Mouse (Mus musculus): ENCODE measurements around the gene Mdga2. TPM values are rescaled to one million over a fixed set of nuclear protein-coding genes. Genes with fewer than 3 reads are reported as not detected.

The Mdga2 gene
- 31.5 and 34.9 TPM in 2 replicates for polyA plus RNA-seq (2014; fragmentation: Nextera tagmentation; extraction: Ambion mirVana)

DNA sequence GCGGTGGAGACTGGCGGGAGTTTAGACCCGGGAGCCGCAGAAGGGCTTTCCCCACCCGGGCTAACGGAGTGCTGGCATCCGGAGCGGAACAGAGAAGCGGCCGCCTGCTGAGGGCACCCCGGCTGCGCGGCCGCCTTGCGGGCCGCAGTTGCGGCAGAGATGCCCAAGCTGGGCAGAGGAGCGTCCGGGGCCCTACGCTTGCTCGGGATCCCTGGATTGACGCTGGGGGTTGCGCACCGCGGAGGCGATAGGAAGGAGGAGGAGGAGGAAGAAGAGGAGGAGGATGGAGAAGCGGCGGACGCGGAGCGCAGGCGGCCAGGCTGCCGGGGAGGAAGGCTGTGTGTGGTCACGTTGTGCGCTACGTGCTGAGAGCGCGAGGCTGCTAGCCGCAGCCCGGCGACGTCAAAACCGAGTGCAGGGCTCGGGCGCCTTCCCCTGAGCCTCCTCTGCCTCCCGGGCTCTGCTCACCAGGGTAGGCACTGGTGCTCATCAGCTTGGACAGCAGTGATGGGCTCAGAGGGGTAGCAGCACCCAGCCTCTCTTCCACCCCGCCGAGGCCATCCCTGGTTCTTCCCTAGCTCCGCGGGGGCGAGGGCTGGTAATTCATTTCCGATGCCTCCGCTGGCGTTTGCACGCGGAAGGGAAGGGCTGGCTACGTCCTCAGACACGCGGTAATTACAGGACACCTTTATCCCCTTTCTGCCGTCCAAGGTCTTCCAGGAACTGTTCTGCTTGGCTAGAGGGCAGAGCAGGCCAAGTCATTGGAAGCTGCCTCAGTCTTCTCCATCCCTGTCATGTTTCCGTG lies at the start of gene Mdga2:
Mdga2 (minus strand) TSS at position 329 of the 805 bp plus-strand sequence.
- WGBS = under 1% methylated on average over 59 of the region's 61 CpGs
- DNase-seq (ENCODE audit: low spot score) (peak; percentile 63), ATAC-seq (ENCODE audit: low FRiP score) (peak; percentile 72)
- Histone ChIP-seq H3K9me3 (ENCODE audit: control insufficient read depth, low read length) (no peaks in the 10 kb centered on the region), H3K4me2 (replicated peaks) (peak within 1 kb of the TSS; percentile 85), H3K27me3 (ENCODE audit: control insufficient read depth, insufficient read depth, low read length) (no peaks in the 10 kb centered on the region), H3K36me3 (replicated peaks; ENCODE audit: control insufficient read depth, insufficient read depth) (no peaks in the 10 kb centered on the region), H3K9ac (peak within 1 kb of the TSS; percentile 72), H3K27ac (peak within 1 kb of the TSS; percentile 91), H3K4me1 (replicated peaks; ENCODE audit: control insufficient read depth, insufficient read depth, low read length) (peaks cover 8% of the 10 kb centered on the region; the same call in 1 of the 2 replicates), H3K4me3 (replicated peaks; ENCODE audit: low read length) (peak within 1 kb of the TSS; percentile 68)

DNA sequence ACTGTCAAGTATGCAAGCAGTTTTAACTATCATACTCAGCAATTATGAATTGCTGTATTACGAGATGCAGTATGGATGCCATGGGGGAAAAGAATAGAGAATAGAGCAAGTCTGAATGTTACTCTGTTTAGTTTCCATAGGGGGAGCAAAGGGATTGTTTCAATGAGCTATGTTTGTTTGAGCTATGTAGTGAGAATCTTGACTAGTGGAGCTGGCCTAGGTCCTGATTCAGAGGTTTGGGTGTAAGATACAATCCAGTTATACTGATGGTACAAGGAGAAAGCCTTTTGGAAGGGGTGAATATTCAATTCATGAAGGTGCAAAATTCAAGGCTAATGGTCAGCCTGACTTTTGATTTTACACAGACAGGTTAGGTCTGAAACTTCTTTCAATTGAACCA lies 45.1 kb upstream of the Mdga2 start:
- H3K9ac ChIP-seq = no peak overlapping the region
- H3K4me2 ChIP-seq (replicated peaks) = no peak overlapping the region
- no peak for ATAC-seq (ENCODE audit: low FRiP score)
- DNase-seq (ENCODE audit: low spot score) = no peak
- no peak overlapping the region for H3K4me3 ChIP-seq (replicated peaks; ENCODE audit: low read length)
- no peaks in the 10 kb centered on the region for H3K36me3 ChIP-seq (replicated peaks; ENCODE audit: control insufficient read depth, insufficient read depth)
- H3K9me3 ChIP-seq (ENCODE audit: control insufficient read depth, low read length) = no peaks in the 10 kb centered on the region
- H3K27ac ChIP-seq = no peak overlapping the region
- 79% methylated on average over 1 of the region's 1 CpGs for WGBS
- no peaks in the 10 kb centered on the region for H3K27me3 ChIP-seq (ENCODE audit: control insufficient read depth, insufficient read depth, low read length)
- no peaks in the 10 kb centered on the region for H3K4me1 ChIP-seq (replicated peaks; ENCODE audit: control insufficient read depth, insufficient read depth, low read length)

DNA sequence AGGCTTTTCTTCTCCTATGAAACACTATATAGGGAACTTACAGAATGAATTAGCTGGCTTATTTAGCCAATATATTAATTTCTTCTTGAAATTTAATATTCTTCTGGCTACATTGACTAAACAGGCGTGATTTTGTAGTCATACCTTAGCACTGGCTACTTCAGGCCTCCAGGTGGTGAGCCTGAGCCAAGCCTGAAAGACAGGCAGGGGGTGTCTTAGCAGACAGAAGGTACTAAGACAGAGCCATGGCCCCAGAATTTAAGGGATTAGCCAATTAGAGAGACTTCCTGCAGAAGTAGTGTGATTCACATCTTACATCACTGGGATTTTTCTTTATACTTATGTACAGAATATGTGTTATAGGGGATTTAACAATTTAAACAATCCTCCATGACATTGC lies 1.2 kb upstream of the Mdga2 start:
- 0 out of 2 replicates have a peak, but pooled peaks cover under 1% of the 10 kb centered on the region for H3K4me1 ChIP-seq (replicated peaks; ENCODE audit: control insufficient read depth, insufficient read depth, low read length)
- H3K4me3 ChIP-seq (replicated peaks; ENCODE audit: low read length) = peak overlapping the region; percentile 68; the same call in 1 of the 2 replicates
- 47% methylated on average over 1 of the region's 1 CpGs for WGBS
- H3K9ac ChIP-seq = no peak overlapping the region
- no peak overlapping the region for H3K27ac ChIP-seq
- no peaks in the 10 kb centered on the region for H3K27me3 ChIP-seq (ENCODE audit: control insufficient read depth, insufficient read depth, low read length)
- H3K9me3 ChIP-seq (ENCODE audit: control insufficient read depth, low read length) = no peaks in the 10 kb centered on the region
- peak overlapping the region; percentile 85 for H3K4me2 ChIP-seq (replicated peaks)
- ATAC-seq (ENCODE audit: low FRiP score) = no peak
- DNase-seq (ENCODE audit: low spot score) = peak; percentile 47
- no peaks in the 10 kb centered on the region for H3K36me3 ChIP-seq (replicated peaks; ENCODE audit: control insufficient read depth, insufficient read depth)

DNA sequence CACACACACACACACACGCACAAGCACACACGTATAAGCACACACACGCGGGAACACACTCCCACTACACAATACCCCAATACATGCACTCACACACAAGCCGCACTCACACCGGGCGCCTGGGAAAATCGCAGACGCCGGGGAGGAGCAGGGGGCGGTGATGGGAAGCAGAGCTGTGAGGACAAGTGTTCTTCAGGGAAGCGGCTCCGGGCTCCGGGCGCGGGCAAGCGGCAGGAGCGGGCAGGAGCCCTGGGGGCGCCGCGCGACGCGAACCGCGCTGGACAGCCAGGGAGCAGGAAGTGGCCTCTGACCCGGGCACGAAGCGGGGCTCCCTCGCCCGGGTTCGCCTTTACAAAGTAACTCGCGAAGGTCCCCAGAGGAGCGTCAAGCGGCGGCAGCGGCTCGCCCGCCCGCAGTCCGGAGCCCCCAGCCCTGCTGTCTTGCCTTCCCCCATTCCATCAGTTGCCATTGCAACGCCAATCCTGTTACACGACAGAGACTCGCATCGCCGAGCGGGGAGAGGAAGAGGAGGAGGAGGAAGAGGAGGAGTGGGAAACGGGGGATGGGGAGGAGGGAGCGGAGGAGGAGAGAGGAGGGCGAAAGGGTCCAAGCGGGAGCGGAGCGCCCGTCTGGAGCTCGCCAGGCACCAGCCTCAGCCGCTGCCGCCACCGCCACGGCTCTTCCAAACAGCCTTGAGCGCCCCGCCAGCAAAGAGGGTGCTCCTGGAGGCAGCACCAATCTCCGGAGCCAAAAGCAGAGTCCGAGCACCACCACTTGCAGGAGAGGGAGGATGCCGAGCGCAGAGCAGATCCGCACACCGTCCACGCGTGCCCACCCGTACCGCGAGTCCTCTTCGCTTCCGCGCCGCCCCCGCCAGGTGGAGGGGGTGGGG lies 774 bp downstream of the Mdga2 start:
- WGBS = under 1% methylated on average over 72 of the region's 78 CpGs
- no peaks in the 10 kb centered on the region for H3K27me3 ChIP-seq (ENCODE audit: control insufficient read depth, insufficient read depth, low read length)
- H3K9me3 ChIP-seq (ENCODE audit: control insufficient read depth, low read length) = no peaks in the 10 kb centered on the region
- ATAC-seq (ENCODE audit: low FRiP score) (peak; percentile 69), DNase-seq (ENCODE audit: low spot score) (peak; percentile 55)
- H3K27ac ChIP-seq = peak overlapping the region; percentile 91
- no peaks in the 10 kb centered on the region for H3K36me3 ChIP-seq (replicated peaks; ENCODE audit: control insufficient read depth, insufficient read depth)
- H3K4me3 ChIP-seq (replicated peaks; ENCODE audit: low read length) = peak overlapping the region; percentile 68
- peak overlapping the region; percentile 72 for H3K9ac ChIP-seq
- peak overlapping the region; percentile 85 for H3K4me2 ChIP-seq (replicated peaks)
- H3K4me1 ChIP-seq (replicated peaks; ENCODE audit: control insufficient read depth, insufficient read depth, low read length) = peaks cover 8% of the 10 kb centered on the region; the same call in 1 of the 2 replicates

DNA sequence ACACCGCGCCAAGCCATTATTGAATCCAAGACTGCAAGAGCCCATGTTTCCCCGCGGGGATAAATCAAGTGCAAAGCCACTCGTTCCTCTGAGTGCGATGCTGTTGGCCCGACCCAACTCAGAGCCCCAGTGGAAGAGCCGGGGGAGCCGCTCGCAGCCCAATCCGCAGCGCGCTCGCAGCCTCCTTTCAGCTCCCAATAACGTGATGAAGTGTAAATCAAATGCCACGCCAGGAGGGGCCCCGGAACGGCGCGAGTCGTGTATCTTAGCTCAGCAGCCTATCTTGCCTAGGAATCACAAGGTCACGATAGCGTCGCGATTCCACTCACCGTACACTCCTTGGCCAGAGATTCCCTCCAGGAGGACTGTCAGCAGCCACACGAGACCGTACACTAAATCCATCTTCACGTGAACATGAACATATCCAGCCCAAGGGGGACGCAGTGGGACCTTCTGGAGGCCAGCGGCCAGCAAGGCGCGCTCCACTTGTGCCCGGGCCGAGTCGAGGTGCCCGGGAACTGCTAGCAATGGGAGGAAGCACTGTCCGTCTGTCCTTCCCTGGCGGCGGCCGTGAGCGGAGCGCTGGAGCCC lies 1.6 kb downstream of the Mdga2 start:
- Histone ChIP-seq H3K27me3 (ENCODE audit: control insufficient read depth, insufficient read depth, low read length) (no peaks in the 10 kb centered on the region), H3K9me3 (ENCODE audit: control insufficient read depth, low read length) (no peaks in the 10 kb centered on the region), H3K9ac (peak overlapping the region; percentile 72), H3K4me2 (replicated peaks) (peak overlapping the region; percentile 85), H3K36me3 (replicated peaks; ENCODE audit: control insufficient read depth, insufficient read depth) (no peaks in the 10 kb centered on the region), H3K4me1 (replicated peaks; ENCODE audit: control insufficient read depth, insufficient read depth, low read length) (peaks cover 8% of the 10 kb centered on the region; the same call in 1 of the 2 replicates), H3K27ac (peak overlapping the region; percentile 91), H3K4me3 (replicated peaks; ENCODE audit: low read length) (peak overlapping the region; percentile 68)
- WGBS = 0% methylated on average over 43 of the region's 43 CpGs
- peak; percentile 55 for DNase-seq (ENCODE audit: low spot score)
- ATAC-seq (ENCODE audit: low FRiP score) = peak; percentile 21

DNA sequence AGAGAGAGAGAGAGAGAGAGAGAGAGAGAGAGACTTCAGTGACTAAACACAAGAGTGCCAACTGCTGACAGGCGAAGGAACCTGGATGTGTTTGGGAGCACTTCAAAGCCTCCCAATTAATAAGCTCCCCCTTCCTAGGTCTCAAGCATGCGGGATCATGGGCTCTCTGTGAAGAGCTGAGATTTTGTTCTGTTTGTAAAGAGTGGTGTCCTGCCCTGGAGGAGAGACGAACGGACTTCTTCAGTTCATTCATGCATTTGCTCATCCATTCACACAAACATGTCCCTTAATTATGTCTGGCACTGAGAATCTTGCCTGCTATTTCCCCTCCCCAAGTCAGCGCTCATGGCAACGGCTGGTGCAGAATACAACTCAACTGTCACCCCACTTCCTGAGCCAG lies 2.3 kb downstream of the Mdga2 start:
- H3K4me2 ChIP-seq (replicated peaks) = peak overlapping the region; percentile 85
- WGBS = 0% methylated on average over 6 of the region's 6 CpGs

DNA sequence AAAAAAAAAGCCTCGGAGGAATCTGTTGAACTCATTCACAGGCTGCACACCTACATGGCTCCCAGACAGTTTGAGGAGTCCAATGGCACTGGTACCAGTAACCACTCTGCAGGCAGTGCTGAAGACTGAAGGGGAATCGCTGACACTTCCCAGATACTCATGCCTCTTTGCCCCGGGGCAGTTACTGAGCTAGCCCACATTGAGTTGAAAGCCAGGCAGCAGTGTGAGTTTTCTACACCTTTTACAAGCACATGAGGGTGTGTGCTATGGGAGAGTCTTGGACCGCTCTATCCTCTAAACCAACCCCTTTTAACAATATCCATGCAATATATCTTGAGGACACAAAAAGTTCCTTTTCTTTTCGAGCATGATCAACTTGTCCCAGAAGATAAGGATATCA lies 2.8 kb downstream of the Mdga2 start:
- DNase-seq (ENCODE audit: low spot score) (peak; percentile 26), ATAC-seq (ENCODE audit: low FRiP score) (no peak)
- H3K9me3 ChIP-seq (ENCODE audit: control insufficient read depth, low read length) = no peaks in the 10 kb centered on the region
- H3K4me2 ChIP-seq (replicated peaks) = peak overlapping the region; percentile 85
- peak overlapping the region; percentile 35; the same call in 1 of the 2 replicates for H3K27ac ChIP-seq
- 21% methylated on average over 5 of the region's 5 CpGs for WGBS
- H3K9ac ChIP-seq = peak overlapping the region; percentile 72; the same call in 1 of the 2 replicates
- H3K36me3 ChIP-seq (replicated peaks; ENCODE audit: control insufficient read depth, insufficient read depth) = no peaks in the 10 kb centered on the region
- H3K4me3 ChIP-seq (replicated peaks; ENCODE audit: low read length) = peak overlapping the region; percentile 68
- no peaks in the 10 kb centered on the region for H3K27me3 ChIP-seq (ENCODE audit: control insufficient read depth, insufficient read depth, low read length)
- H3K4me1 ChIP-seq (replicated peaks; ENCODE audit: control insufficient read depth, insufficient read depth, low read length) = peaks cover 8% of the 10 kb centered on the region; the same call in 1 of the 2 replicates

More for the DNA sequence above, 2.3 kb downstream of the Mdga2 start:
- H3K27me3 ChIP-seq (ENCODE audit: control insufficient read depth, insufficient read depth, low read length) = no peaks in the 10 kb centered on the region
- peak overlapping the region; percentile 72 for H3K9ac ChIP-seq
- H3K9me3 ChIP-seq (ENCODE audit: control insufficient read depth, low read length) = no peaks in the 10 kb centered on the region
- no peaks in the 10 kb centered on the region for H3K36me3 ChIP-seq (replicated peaks; ENCODE audit: control insufficient read depth, insufficient read depth)
- peaks cover 8% of the 10 kb centered on the region; the same call in 1 of the 2 replicates for H3K4me1 ChIP-seq (replicated peaks; ENCODE audit: control insufficient read depth, insufficient read depth, low read length)
- ATAC-seq (ENCODE audit: low FRiP score) (no peak), DNase-seq (ENCODE audit: low spot score) (peak; percentile 52)
- peak overlapping the region; percentile 91 for H3K27ac ChIP-seq
- peak overlapping the region; percentile 68 for H3K4me3 ChIP-seq (replicated peaks; ENCODE audit: low read length)

DNA sequence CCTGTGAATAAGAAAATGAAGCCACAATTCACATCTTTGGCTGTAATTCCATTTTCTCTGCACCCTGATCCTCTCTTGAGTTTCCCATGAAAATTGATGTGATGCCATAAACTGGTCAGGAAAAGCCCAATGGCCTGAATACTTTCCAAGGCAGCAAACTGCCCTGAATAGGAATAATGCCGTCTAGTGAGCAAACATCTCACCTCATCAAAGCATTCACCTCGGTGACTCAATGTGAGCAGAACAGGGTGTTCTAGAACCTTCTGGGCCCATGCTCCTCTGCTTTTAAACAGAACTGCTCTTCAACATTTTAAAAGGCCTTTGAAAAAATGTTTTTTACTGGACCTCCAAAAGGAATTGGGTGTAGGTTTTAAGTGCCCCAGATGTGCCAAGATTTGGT lies 9.5 kb downstream of the Mdga2 start:
- Histone ChIP-seq H3K9me3 (ENCODE audit: control insufficient read depth, low read length) (no peaks in the 10 kb centered on the region), H3K4me3 (replicated peaks; ENCODE audit: low read length) (no peak overlapping the region), H3K27me3 (ENCODE audit: control insufficient read depth, insufficient read depth, low read length) (no peaks in the 10 kb centered on the region), H3K27ac (no peak overlapping the region), H3K4me1 (replicated peaks; ENCODE audit: control insufficient read depth, insufficient read depth, low read length) (0 out of 2 replicates have a peak, but pooled peaks cover 3% of the 10 kb centered on the region), H3K4me2 (replicated peaks) (no peak overlapping the region), H3K36me3 (replicated peaks; ENCODE audit: control insufficient read depth, insufficient read depth) (no peaks in the 10 kb centered on the region), H3K9ac (no peak overlapping the region)
- DNase-seq (ENCODE audit: low spot score) (no peak), ATAC-seq (ENCODE audit: low FRiP score) (no peak)
- 65% methylated on average over 2 of the region's 2 CpGs for WGBS
